Mouse (Mus musculus) CD8-positive naive resting alpha-beta T cell, adult 2 months (primary cell): ENCODE data around the gene Fggy.

Experiments used
- DNase-seq, 2 experiments: peaks; one replicate each; pipeline ENCODE4 v3.0.0; 2022; ENCODE audit warnings: low read depth in 2 of 2, low spot score in 2 of 2

The Fggy gene

GRCm38 (mm10) chr4:95966928-95967724 is 409.8 kb downstream of the Fggy start, which contains the start of gene Hook1:
Gene Hook1 (plus strand): TSS chr4:95967240.
- DNase-seq = peak; percentile 87
